Mouse (Mus musculus) erythroblast, embryonic 14.5 days (primary cell): ENCODE results near the gene Atg10. TPM values are rescaled to one million over a fixed set of nuclear protein-coding genes. Genes with fewer than 3 reads are reported as not detected.

ENCODE experiments used
- H3K27me3 ChIP-seq: 2 replicates; pipeline ENCODE4 v1.6.1; 2012; ENCODE audit warnings: inconsistent platforms; ENCODE audit not compliant: control insufficient read depth
- H3K36me3 ChIP-seq: 2 replicates; pipeline ENCODE4 v1.6.1; 2012; ENCODE audit warnings: mild to moderate bottlenecking, inconsistent platforms; ENCODE audit not compliant: control insufficient read depth
- H3K4me1 ChIP-seq: 2 replicates; pipeline ENCODE4 v1.6.1; 2012; ENCODE audit warnings: inconsistent platforms; ENCODE audit not compliant: control insufficient read depth
- H3K4me3 ChIP-seq: replicated peaks from 2 replicates; pipeline ENCODE3; 2012; ENCODE audit warnings: moderate library complexity, mild to moderate bottlenecking, inconsistent platforms
- H3K9me3 ChIP-seq: 2 replicates; pipeline ENCODE4 v1.6.1; 2012; ENCODE audit warnings: low read length, inconsistent platforms, mixed read lengths; ENCODE audit not compliant: control insufficient read depth
- GATA1 ChIP-seq: IDR thresholded peaks from 2 replicates; pipeline ENCODE4 v1.6.1; 2012; ENCODE audit warnings: low read length, inconsistent platforms, mixed read lengths
- TAL1 ChIP-seq: IDR thresholded peaks from 3 replicates; pipeline ENCODE4 v1.6.1; 2012; ENCODE audit warnings: low read length, inconsistent platforms, mixed read lengths
- polyA plus RNA-seq: library from polyadenylated mRNA; stranded (reverse); fragments of >175 nt; gene quantifications from 2 replicates; pipeline ENCODE4 v1.2.3, GENCODE M21; 2012

The Atg10 gene
- polyA plus RNA-seq, 1 experiment: not detected

DNA sequence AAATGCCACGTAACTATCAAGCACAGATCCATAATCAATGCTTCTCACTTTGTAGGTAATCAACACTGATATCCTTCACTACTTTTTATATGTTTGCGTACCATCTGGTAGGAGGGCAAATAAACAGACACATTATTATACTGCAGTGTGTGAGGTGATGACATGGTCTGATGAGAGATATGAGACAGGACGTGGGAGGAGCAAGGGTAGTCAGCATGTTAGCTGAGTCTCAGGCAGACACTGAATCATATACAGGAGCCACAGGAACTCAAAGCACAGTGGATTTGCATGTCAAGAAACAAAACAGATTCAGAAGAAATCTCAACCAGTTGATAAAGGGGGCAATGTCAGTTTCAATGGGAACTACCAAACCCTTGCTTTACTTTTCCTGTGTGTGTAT is 185.7 kb downstream of the Atg10 start:
- Histone ChIP-seq H3K27me3 (no peaks in the 10 kb centered on the region), H3K36me3 (no peaks in the 10 kb centered on the region), H3K4me3 (no peak overlapping the region), H3K9me3 (no peaks in the 10 kb centered on the region), H3K4me1 (no peaks in the 10 kb centered on the region)
- TF ChIP-seq TAL1: no peak
- no peak for TF ChIP-seq GATA1

GRCm38 (mm10) chr13:91037405-91037804 is 186.4 kb downstream of the Atg10 start:
- H3K36me3 ChIP-seq: no peaks in the 10 kb centered on the region
- H3K27me3 ChIP-seq: no peaks in the 10 kb centered on the region
- H3K4me1 ChIP-seq: no peaks in the 10 kb centered on the region
- no peak for TF ChIP-seq TAL1
- no peak for TF ChIP-seq GATA1
- no peak overlapping the region for H3K4me3 ChIP-seq
- H3K9me3 ChIP-seq: no peaks in the 10 kb centered on the region

DNA sequence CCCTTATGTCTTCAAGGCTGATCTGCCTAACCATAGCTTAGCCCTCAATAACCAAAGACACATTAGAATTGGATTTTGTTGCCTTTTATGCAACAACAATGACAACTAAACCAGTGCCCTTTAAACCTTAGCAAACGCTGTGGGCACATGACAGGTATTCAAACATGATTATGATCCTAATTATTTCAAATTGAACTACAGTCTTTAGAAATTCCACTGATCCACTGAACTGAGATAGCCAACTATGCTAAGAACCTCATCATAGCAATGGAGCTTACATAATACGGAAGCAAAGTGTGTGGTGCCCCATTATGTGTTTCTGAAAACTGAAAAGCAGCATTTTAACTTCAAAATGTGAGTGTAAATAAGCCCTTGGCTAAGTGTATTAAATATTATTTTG is 191.9 kb downstream of the Atg10 start:
- H3K36me3 ChIP-seq: no peaks in the 10 kb centered on the region
- no peaks in the 10 kb centered on the region for H3K27me3 ChIP-seq
- no peaks in the 10 kb centered on the region for H3K9me3 ChIP-seq
- no peak for TF ChIP-seq GATA1
- H3K4me3 ChIP-seq: no peak overlapping the region
- H3K4me1 ChIP-seq: no peaks in the 10 kb centered on the region

DNA sequence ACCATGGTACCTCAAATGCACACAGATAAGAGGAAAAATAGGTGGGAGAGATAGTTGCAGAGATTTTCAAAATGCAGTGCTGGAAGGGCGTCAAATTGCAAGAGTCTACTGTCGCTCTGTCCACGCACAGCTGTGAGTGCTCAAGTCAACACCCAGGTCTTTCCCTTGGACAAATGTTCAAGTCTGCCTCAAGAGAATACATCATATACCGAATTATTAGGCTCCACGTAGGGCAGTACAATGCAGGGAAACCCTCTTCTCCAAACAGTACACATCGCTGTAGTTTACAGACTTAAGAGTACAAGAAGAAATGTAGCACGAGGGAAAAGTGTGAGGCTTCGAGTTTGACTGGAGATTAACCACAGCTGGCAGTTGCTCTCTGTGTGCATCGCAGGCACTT is 200.3 kb downstream of the Atg10 start:
- H3K4me1 ChIP-seq: no peaks in the 10 kb centered on the region
- TF ChIP-seq GATA1 (no peak), TAL1 (no peak)

GRCm38 (mm10) chr13:91011851-91012250 is 211.9 kb downstream of the Atg10 start:
- Histone ChIP-seq H3K9me3 (no peaks in the 10 kb centered on the region), H3K27me3 (no peaks in the 10 kb centered on the region), H3K4me3 (no peak overlapping the region), H3K36me3 (no peaks in the 10 kb centered on the region), H3K4me1 (no peaks in the 10 kb centered on the region)
- TF ChIP-seq GATA1 (no peak), TAL1 (no peak)

More for the DNA sequence above, 200.3 kb downstream of the Atg10 start:
- H3K9me3 ChIP-seq: no peaks in the 10 kb centered on the region
- no peak overlapping the region for H3K4me3 ChIP-seq
- no peaks in the 10 kb centered on the region for H3K36me3 ChIP-seq
- H3K27me3 ChIP-seq: no peaks in the 10 kb centered on the region

GRCm38 (mm10) chr13:90995034-90995629 is 228.6 kb downstream of the Atg10 start:
- no peaks in the 10 kb centered on the region for H3K36me3 ChIP-seq
- TF ChIP-seq GATA1 (no peak), TAL1 (no peak)
- no peak overlapping the region for H3K4me3 ChIP-seq
- H3K9me3 ChIP-seq: no peaks in the 10 kb centered on the region
- H3K27me3 ChIP-seq: no peaks in the 10 kb centered on the region
- peaks cover 2% of the 10 kb centered on the region; the same call in 1 of the 2 replicates for H3K4me1 ChIP-seq

DNA sequence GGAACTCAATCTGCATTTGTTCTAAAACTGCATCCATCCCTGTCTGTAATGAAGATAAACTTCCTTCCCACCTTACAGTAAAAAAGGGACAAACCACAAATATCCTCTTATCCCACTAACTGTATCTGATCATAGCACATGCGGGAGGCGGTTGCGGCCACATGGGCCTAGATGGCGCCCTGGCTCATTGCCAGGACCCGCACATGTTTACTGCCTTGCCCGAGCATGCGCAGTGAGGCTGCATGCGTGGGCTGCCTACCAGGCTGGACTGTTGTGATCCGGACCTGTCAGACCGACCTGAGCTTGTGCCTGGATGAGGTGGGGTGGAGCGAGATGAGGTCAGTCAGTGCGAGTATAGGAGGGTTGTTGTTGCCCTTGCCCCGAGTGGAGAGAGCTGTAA is 230.2 kb downstream of the Atg10 start:
- no peak for TF ChIP-seq GATA1
- no peak for TF ChIP-seq TAL1
- no peaks in the 10 kb centered on the region for H3K36me3 ChIP-seq

DNA sequence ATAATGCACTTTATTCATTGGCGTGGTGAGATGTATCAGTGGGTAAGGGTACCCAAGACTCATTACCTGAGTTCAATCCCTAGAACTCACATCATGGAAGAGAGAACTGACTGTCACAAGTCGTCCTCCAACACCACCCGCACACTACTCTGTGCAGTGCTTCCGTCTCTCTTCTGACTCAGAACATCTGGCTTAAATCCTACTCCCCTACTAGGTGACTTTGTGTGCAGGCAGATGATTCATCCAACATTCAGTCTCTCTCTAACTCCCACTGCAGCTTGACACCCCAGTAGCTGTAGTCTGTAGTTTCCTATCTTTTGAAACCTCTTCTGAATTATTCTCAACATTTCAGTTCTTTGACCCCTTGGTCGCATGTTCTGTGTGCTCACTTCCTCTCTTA is 230.8 kb downstream of the Atg10 start:
- TF ChIP-seq TAL1: no peak
- TF ChIP-seq GATA1: no peak

More for the DNA sequence above, 230.2 kb downstream of the Atg10 start:
- Histone ChIP-seq H3K4me3 (no peak overlapping the region), H3K27me3 (no peaks in the 10 kb centered on the region), H3K9me3 (no peaks in the 10 kb centered on the region), H3K4me1 (peaks cover 2% of the 10 kb centered on the region; the same call in 1 of the 2 replicates)

GRCm38 (mm10) chr13:90988226-90988625 is 235.5 kb downstream of the Atg10 start:
- no peaks in the 10 kb centered on the region for H3K9me3 ChIP-seq
- H3K27me3 ChIP-seq: no peaks in the 10 kb centered on the region
- no peaks in the 10 kb centered on the region for H3K36me3 ChIP-seq
- H3K4me1 ChIP-seq: no peaks in the 10 kb centered on the region
- no peak overlapping the region for H3K4me3 ChIP-seq
- TF ChIP-seq TAL1 (no peak), GATA1 (no peak)

More for the DNA sequence above, 230.8 kb downstream of the Atg10 start:
- H3K9me3 ChIP-seq: no peaks in the 10 kb centered on the region
- H3K27me3 ChIP-seq: no peaks in the 10 kb centered on the region
- no peak overlapping the region for H3K4me3 ChIP-seq
- peaks cover 2% of the 10 kb centered on the region; the same call in 1 of the 2 replicates for H3K4me1 ChIP-seq
- H3K36me3 ChIP-seq: no peaks in the 10 kb centered on the region

- no peak for TF ChIP-seq TAL1
- TF ChIP-seq GATA1: no peak
- no peaks in the 10 kb centered on the region for H3K4me1 ChIP-seq
Measured at GRCm38 (mm10) chr13:90985417-90985816, 238.4 kb downstream of the Atg10 start.

More at GRCm38 (mm10) chr13:90985417-90985816, 238.4 kb downstream of the Atg10 start:
- H3K9me3 ChIP-seq: no peaks in the 10 kb centered on the region
- no peaks in the 10 kb centered on the region for H3K27me3 ChIP-seq
- H3K36me3 ChIP-seq: no peaks in the 10 kb centered on the region
- no peak overlapping the region for H3K4me3 ChIP-seq
